Mouse (Mus musculus) hindbrain, embryonic 11.5 days (tissue): Measurements from ENCODE around the gene Vezt. TPM values are rescaled to one million over a fixed set of nuclear protein-coding genes. Genes with fewer than 3 reads are reported as not detected.

ENCODE experiments used
- ATAC-seq: fragments of 200-750 bp; cut with Nextera tagmentation; 2 replicates; pipeline ENCODE4 v1.8.0; 2017; ENCODE audit warnings: mild to moderate bottlenecking, moderate TSS enrichment, moderate library complexity; ENCODE audit not compliant: low FRiP score
- DNase-seq: peaks from one replicate; pipeline ENCODE4 v3.0.0-alpha.2; 2015; ENCODE audit warnings: low spot score
- H3K27ac ChIP-seq: fragments of 300-500 bp; sonication (generic); 2 replicates; pipeline ENCODE4 v1.5.1; 2014; ENCODE audit warnings: mild to moderate bottlenecking, low read depth, low read length
- H3K27me3 ChIP-seq: fragments of 300-500 bp; sonication (generic); 2 replicates; pipeline ENCODE4 v1.6.1; 2014; ENCODE audit warnings: mild to moderate bottlenecking, low read length, moderate library complexity, mixed read lengths; ENCODE audit not compliant: control insufficient read depth, insufficient read depth
- H3K36me3 ChIP-seq: fragments of 300-500 bp; sonication (generic); 2 replicates; pipeline ENCODE4 v1.6.1; 2014; ENCODE audit warnings: mild to moderate bottlenecking, low read length, moderate library complexity, mixed read lengths; ENCODE audit not compliant: control insufficient read depth, insufficient read depth
- H3K4me1 ChIP-seq: fragments of 300-500 bp; sonication (generic); replicated peaks from 2 replicates; pipeline ENCODE4 v1.6.1; 2014; ENCODE audit warnings: low read length, mixed read lengths; ENCODE audit not compliant: control insufficient read depth, insufficient read depth
- H3K4me2 ChIP-seq: fragments of 300-500 bp; sonication (generic); replicated peaks from 2 replicates; pipeline ENCODE4 v1.6.1; 2014; ENCODE audit warnings: mild to moderate bottlenecking, low read depth, low read length
- H3K4me3 ChIP-seq: fragments of 300-500 bp; sonication (generic); 2 replicates; pipeline ENCODE4 v1.5.1; 2014; ENCODE audit warnings: low read depth, low read length
- H3K9ac ChIP-seq: fragments of 300-500 bp; sonication (generic); 2 replicates; pipeline ENCODE4 v1.6.1; 2014; ENCODE audit warnings: low read depth, low read length
- H3K9me3 ChIP-seq: fragments of 300-500 bp; sonication (generic); 2 replicates; pipeline ENCODE4 v1.6.1; 2016; ENCODE audit warnings: low read length; ENCODE audit not compliant: control insufficient read depth
- WGBS: fragments of 180-500 bp; shearing (Covaris S2); extraction: QIAGEN DNeasy Blood & Tissue Kit; methylation state at CpG from one replicate; pipeline ENCODE4 v1.1.7; 2014; 5-methylcytosine and 5-hydroxymethylcytosine counted together
- polyA plus RNA-seq: library from polyadenylated mRNA; unstranded; fragments of >200 nt; fragmentation: Nextera tagmentation; extraction: Ambion mirVana; gene quantifications from 2 replicates; pipeline ENCODE4 v1.2.1, GENCODE M21; 2014

Vezt gene
- polyA plus RNA-seq, 1 experiment from 2014 or later: 45.0 TPM

GRCm38 (mm10) chr10:93918087-93918486 is 117.5 kb downstream of the Vezt start:
- Histone ChIP-seq H3K9me3 (no peaks in the 10 kb centered on the region), H3K4me2 (no peak overlapping the region), H3K27me3 (no peaks in the 10 kb centered on the region), H3K4me1 (no peaks in the 10 kb centered on the region), H3K9ac (no peak overlapping the region), H3K27ac (no peak overlapping the region), H3K4me3 (no peak overlapping the region), H3K36me3 (no peaks in the 10 kb centered on the region)
- no peak for ATAC-seq
- 87% methylated on average over 2 of the region's 2 CpGs for WGBS
- no peak for DNase-seq

- Histone ChIP-seq H3K27ac (no peak overlapping the region), H3K4me2 (no peak overlapping the region), H3K27me3 (no peaks in the 10 kb centered on the region), H3K9me3 (no peaks in the 10 kb centered on the region), H3K4me1 (no peaks in the 10 kb centered on the region), H3K36me3 (no peaks in the 10 kb centered on the region), H3K9ac (no peak overlapping the region), H3K4me3 (no peak overlapping the region)
- WGBS: 76% methylated on average over 2 of the region's 2 CpGs
- ATAC-seq (no peak), DNase-seq (no peak)
These were observed 118.8 kb downstream of the Vezt start for GRCm38 (mm10) chr10:93916778-93917177.

- H3K9ac ChIP-seq: no peak overlapping the region
- H3K4me1 ChIP-seq: no peaks in the 10 kb centered on the region
- H3K4me2 ChIP-seq: no peak overlapping the region
- no peaks in the 10 kb centered on the region for H3K36me3 ChIP-seq
- DNase-seq: no peak
- H3K27me3 ChIP-seq: no peaks in the 10 kb centered on the region
- ATAC-seq: no peak
- no peaks in the 10 kb centered on the region for H3K9me3 ChIP-seq
- 41% methylated on average over 11 of the region's 11 CpGs for WGBS
- H3K27ac ChIP-seq: no peak overlapping the region
- no peak overlapping the region for H3K4me3 ChIP-seq
These were observed 119.9 kb downstream of the Vezt start for GRCm38 (mm10) chr10:93915531-93916275.

- H3K27ac ChIP-seq: no peak overlapping the region
- H3K9me3 ChIP-seq: no peaks in the 10 kb centered on the region
- no peaks in the 10 kb centered on the region for H3K36me3 ChIP-seq
- H3K9ac ChIP-seq: no peak overlapping the region
- 89% methylated on average over 5 of the region's 5 CpGs for WGBS
- H3K4me2 ChIP-seq: no peak overlapping the region
- DNase-seq (no peak), ATAC-seq (no peak)
- H3K27me3 ChIP-seq: no peaks in the 10 kb centered on the region
- no peak overlapping the region for H3K4me3 ChIP-seq
- H3K4me1 ChIP-seq: no peaks in the 10 kb centered on the region
These were observed 122.1 kb downstream of the Vezt start for GRCm38 (mm10) chr10:93913525-93913924.

GRCm38 (mm10) chr10:93912917-93913316 is 122.7 kb downstream of the Vezt start:
- no peaks in the 10 kb centered on the region for H3K4me1 ChIP-seq
- ATAC-seq (no peak), DNase-seq (no peak)
- no peak overlapping the region for H3K9ac ChIP-seq
- WGBS: 89% methylated on average over 1 of the region's 1 CpGs
- H3K27ac ChIP-seq: no peak overlapping the region
- H3K27me3 ChIP-seq: no peaks in the 10 kb centered on the region
- H3K9me3 ChIP-seq: no peaks in the 10 kb centered on the region
- no peak overlapping the region for H3K4me2 ChIP-seq
- no peak overlapping the region for H3K4me3 ChIP-seq
- H3K36me3 ChIP-seq: no peaks in the 10 kb centered on the region

- DNase-seq: no peak
- no peaks in the 10 kb centered on the region for H3K9me3 ChIP-seq
- WGBS: 83% methylated on average over 5 of the region's 5 CpGs
These were observed 123.3 kb downstream of the Vezt start for GRCm38 (mm10) chr10:93912136-93912855.

GRCm38 (mm10) chr10:93911326-93911725 is 124.3 kb downstream of the Vezt start:
- Histone ChIP-seq H3K4me3 (no peak overlapping the region), H3K4me2 (no peak overlapping the region), H3K4me1 (no peaks in the 10 kb centered on the region), H3K27me3 (no peaks in the 10 kb centered on the region), H3K9me3 (no peaks in the 10 kb centered on the region), H3K36me3 (no peaks in the 10 kb centered on the region), H3K27ac (no peak overlapping the region), H3K9ac (no peak overlapping the region)
- no peak for ATAC-seq
- WGBS: 89% methylated on average over 5 of the region's 5 CpGs
- no peak for DNase-seq

More at GRCm38 (mm10) chr10:93912136-93912855, 123.3 kb downstream of the Vezt start:
- ATAC-seq: no peak
- Histone ChIP-seq H3K36me3 (no peaks in the 10 kb centered on the region), H3K4me3 (no peak overlapping the region), H3K27me3 (no peaks in the 10 kb centered on the region), H3K4me1 (no peaks in the 10 kb centered on the region), H3K27ac (no peak overlapping the region), H3K4me2 (no peak overlapping the region), H3K9ac (no peak overlapping the region)

- Histone ChIP-seq H3K27ac (no peak overlapping the region), H3K9ac (no peak overlapping the region), H3K4me2 (no peak overlapping the region), H3K9me3 (no peaks in the 10 kb centered on the region), H3K36me3 (no peaks in the 10 kb centered on the region), H3K4me1 (no peaks in the 10 kb centered on the region), H3K27me3 (no peaks in the 10 kb centered on the region), H3K4me3 (no peak overlapping the region)
- DNase-seq: no peak
- WGBS: 73% methylated on average over 5 of the region's 5 CpGs
- ATAC-seq: no peak
These were observed 125.7 kb downstream of the Vezt start for GRCm38 (mm10) chr10:93909811-93910446.
